Mouse (Mus musculus) Patski (cell line): ENCODE data around the gene Dgkz. TPM values are rescaled to one million over a fixed set of nuclear protein-coding genes. Genes with fewer than 3 reads are reported as not detected.

Source experiments
- ATAC-seq: fragments of 100-300 bp; one replicate; pipeline ENCODE4 v1.8.0; 2021
- CTCF ChIA-PET: fragments of 350-600 bp; sonication (Branson Sonifier 250); formaldehyde crosslinking; loops from one replicate; lab custom pipeline; 2022; ENCODE audit warnings: inconsistent platforms; lab: Charles Lee
- POLR2A ChIA-PET: fragments of 350-600 bp; sonication (Branson Sonifier 250); formaldehyde crosslinking; loops from one replicate; lab custom pipeline; 2022; ENCODE audit warnings: antibody characterized with exemption, inconsistent platforms; lab: Charles Lee
- DNase-seq: peaks from one replicate; pipeline ENCODE4 v3.0.0-alpha.2; 2011; ENCODE audit warnings: low read depth, low spot score
- H3K27me3 ChIP-seq: fragments of 371-371 bp; one replicate; pipeline ENCODE4 v1.5.1; 2021
- CTCF ChIP-seq: fragments of 100-300 bp; IDR thresholded peaks from one replicate; pipeline ENCODE4 v1.5.1; 2021
- in situ Hi-C: fragments of 300-500 bp; cut with MboI; formaldehyde crosslinking; loops from 3 replicates; pipeline ENCODE4 v1.11.1; 2018; ENCODE audit warnings: low pct_unique_long_range_greater_than_20kb, mixed read lengths
- polyA plus RNA-seq: library from polyadenylated mRNA; unstranded; gene quantifications from one replicate; pipeline ENCODE4 v1.2.3, GENCODE M21; 2021

Gene Dgkz
- polyA plus RNA-seq, 1 experiment from 2014 or later = 38.5 TPM

DNA sequence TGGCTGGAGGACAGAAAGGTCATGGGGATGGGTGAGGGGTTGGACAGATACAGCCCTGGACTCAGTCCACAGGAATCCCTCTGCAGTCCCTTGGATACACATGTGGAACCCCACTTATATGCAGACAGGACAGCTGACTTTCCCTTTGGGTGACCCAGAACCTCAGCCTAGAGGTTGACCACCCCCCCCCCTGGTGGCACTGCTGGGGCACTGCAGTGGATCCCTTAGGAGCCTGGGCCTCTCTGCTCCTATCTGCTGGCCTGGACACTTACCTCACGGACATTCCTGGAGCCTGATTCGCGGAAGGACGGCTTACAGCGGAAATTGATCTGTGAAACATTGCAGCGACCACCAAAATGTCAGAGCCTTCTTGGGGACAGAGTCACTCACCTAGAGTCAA is 33.3 kb downstream of the Dgkz start:
- H3K27me3 ChIP-seq = no peaks in the 10 kb centered on the region
- in situ Hi-C loops = no loop called here
- POLR2A ChIA-PET = no interaction called here
- ATAC-seq (no peak), DNase-seq (no peak)
- no peak for TF ChIP-seq CTCF
- CTCF ChIA-PET = interaction anchor here (0.9 to 5.0 kb wide), 5 partner anchors 9 to 41 kb away, joined by 3 to 63 read pairs (median 3); no protein-coding TSS in a partner anchor

DNA sequence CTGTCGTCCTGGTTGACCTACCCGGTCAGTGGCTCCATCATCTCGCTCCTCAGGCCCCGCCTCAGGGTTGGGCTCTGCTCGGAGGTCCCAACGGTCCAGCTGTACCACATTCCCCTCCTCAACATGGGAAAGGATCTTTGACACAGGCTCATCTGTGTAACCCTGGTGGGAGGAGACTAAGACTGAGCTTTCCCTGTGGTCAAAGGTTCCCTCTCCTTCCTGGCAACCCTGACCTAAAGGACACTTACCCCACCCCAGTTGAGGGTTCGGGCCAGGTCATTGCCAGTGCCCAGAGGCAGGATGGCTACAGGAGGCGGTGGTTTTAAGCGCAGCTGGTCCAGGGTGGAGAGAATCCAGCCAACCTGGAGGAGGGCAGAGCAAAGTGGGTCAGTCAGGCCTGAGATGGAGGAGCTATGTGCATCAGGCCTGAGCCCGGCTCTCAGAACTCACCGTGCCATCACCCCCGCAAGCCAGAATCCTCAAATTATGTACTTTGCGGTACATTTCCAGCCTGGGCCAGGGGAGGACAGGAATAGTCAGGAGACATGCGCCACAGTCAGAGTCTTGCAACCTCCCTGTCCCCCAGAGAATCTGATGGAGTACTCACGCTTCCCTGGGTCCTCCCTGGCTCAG is 36.2 kb downstream of the Dgkz start:
- no peaks in the 10 kb centered on the region for H3K27me3 ChIP-seq
- no peak for DNase-seq
- no peak for TF ChIP-seq CTCF
- in situ Hi-C loops = no loop called here
- no peak for ATAC-seq
- ChIA-PET CTCF (no interaction called here), POLR2A (no interaction called here)

DNA sequence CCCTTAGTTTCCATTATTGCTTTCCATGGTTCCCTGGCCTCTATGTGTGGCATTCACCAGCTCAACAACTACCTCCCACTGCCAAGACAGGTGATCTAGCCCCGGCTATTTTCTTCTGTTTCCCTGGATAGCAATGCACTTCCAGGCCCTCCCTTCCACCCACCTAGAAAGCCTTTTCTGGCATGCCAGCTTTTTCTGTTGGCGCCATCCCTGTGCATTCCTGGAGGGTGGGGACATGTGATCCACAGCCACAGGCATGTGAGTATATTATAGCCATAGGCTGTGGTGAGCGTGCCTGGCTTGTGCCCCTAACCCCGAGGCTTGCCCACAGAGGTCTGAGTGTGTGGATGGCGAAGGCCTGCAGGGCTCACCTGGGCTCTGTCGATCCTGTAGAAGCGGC is 39.5 kb downstream of the Dgkz start:
- ATAC-seq = no peak
- POLR2A ChIA-PET = no interaction called here

DNA sequence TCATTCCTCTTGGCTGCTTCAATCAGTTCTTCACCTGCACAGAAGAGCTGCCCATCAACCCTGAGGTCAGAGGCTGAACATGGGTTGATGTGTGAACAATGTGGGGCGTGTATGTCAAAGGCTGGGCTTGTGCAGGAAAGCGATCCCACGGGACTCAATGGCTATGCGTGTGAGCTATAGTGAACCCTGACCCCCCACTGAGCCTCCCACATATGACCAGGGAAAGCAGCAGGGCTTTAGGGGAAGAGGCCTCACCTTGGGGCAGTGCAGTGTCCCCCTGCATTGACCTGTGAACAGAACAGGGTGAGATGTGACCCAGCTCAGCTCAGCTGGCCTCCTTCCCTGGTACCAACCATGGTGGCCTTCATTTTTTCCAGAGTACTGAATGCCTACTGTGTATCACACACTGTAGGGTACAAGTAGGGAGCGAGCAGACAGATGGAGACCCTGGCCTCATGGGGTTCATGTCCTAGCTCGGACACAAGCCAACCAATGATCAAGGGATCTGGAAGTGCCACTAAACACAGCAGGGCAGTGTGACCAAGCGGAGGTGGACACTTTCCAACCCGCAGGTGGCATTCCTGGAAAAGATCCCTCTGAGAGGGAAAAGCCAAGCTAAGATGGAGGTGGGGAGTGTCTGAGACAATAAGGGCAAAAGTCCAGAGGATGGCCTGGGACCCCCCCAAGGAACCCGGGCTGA is 40.7 kb downstream of the Dgkz start:
- in situ Hi-C loops = no loop called here
- ATAC-seq (no peak), DNase-seq (no peak)
- H3K27me3 ChIP-seq = no peaks in the 10 kb centered on the region
- POLR2A ChIA-PET = no interaction called here
- TF ChIP-seq CTCF = no peak
- CTCF ChIA-PET = interaction anchor here (1.2 kb wide), 1 partner anchor 10 kb away, joined by 4 read pairs; the partner anchor contains the start of gene Gm9821

More for the DNA sequence above, 39.5 kb downstream of the Dgkz start:
- H3K27me3 ChIP-seq = no peaks in the 10 kb centered on the region
- CTCF ChIA-PET = interaction anchor here (1.7 kb wide), 1 partner anchor 11 kb away, joined by 4 read pairs; no protein-coding TSS in a partner anchor
- no peak for DNase-seq
- in situ Hi-C loops = no loop called here
- no peak for TF ChIP-seq CTCF

DNA sequence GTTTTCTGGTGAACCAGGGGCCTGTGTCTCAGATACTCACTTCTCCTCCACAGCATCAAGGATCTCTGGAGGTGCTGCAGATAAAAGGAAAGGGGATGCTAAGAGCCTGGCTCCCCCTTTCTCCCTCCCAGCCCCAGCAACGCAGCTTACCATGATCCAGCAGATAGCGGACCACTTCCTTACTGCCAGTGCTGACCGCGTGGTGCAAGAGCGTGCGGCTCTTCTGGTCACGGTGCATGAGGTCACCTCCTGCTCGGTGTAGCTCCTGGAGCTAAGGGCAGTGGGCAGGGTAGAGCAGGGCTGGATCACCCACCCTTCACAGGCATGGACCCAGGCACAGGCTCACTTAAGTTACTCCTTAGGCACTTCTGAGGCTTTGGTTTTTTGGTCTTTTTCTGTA is 41.6 kb downstream of the Dgkz start:
- ATAC-seq = no peak
- H3K27me3 ChIP-seq = no peaks in the 10 kb centered on the region
- POLR2A ChIA-PET = no interaction called here
- no peak for DNase-seq
- TF ChIP-seq CTCF = no peak
- in situ Hi-C loops = no loop called here
- CTCF ChIA-PET = no interaction called here

DNA sequence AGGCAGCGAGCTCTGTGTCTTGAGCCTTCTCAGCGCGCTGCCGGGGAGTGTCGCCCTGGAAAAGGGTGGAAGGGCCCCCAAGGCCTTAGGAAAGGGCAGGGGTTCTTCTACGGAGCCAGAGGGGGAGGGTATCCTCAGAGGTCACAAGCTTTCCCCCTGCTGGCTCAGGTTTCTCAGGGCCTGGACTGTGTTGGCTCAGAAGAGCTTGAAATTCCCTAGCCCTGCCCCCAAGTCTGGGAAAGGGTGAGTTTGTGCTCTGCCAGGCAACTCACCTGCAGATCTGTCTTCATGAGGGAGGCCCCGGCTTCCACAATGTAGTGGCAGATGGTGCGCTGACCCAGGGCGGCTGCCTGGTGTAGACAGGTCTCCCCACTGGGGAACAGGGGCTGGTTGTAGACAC is 42.2 kb downstream of the Dgkz start:
- CTCF ChIA-PET = interaction anchor here (1.1 kb wide), 1 partner anchor 9 kb away, joined by 4 read pairs; no protein-coding TSS in a partner anchor
- in situ Hi-C loops = no loop called here

DNA sequence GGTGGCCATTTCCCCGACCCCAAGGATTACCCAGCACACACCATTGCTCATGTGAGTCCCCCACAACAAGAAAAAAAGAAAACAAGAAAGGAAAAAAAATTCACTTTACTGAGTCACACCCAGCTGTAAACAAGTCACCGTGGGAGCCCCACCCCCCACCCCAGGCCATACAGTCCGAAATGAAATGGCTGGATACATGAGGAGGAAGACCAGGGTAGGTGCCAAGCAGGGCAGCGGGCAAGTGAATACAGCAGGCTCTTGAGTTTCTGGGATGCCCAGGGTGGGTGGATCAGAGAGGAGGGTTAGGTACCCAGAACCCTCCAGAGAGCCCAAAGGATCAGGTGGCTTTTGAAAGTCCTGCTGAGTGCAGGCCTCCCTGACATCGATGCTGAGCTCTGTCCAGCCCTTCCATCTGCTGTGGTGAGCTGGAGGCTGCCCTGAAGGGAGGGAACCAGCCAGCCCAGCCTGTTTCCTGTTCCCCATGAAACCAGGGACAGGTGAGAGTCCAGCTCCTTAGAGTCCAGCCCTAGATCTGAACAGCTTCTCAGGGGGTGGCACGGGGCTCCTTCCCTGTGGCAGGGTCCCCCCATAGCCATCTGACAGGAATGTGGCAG is 42.8 kb downstream of the Dgkz start:
- no peaks in the 10 kb centered on the region for H3K27me3 ChIP-seq
- no peak for ATAC-seq
- no peak for DNase-seq
- in situ Hi-C loops = no loop called here
- no peak for TF ChIP-seq CTCF
- ChIA-PET CTCF (interaction anchor here (1.1 kb wide), 1 partner anchor 10 kb away, joined by 4 read pairs; no protein-coding TSS in a partner anchor), POLR2A (interaction anchor here (0.7 to 1.2 kb wide), 3 partner anchors 10 to 45 kb away, joined by 3 to 6 read pairs (median 3); no protein-coding TSS in a partner anchor)

More for the DNA sequence above, 42.2 kb downstream of the Dgkz start:
- TF ChIP-seq CTCF = no peak
- no peaks in the 10 kb centered on the region for H3K27me3 ChIP-seq
- ATAC-seq = no peak
- no peak for DNase-seq
- POLR2A ChIA-PET = interaction anchor here (0.9 to 1.2 kb wide), 2 partner anchors 10 to 46 kb away, joined by 3 read pairs; no protein-coding TSS in a partner anchor

DNA sequence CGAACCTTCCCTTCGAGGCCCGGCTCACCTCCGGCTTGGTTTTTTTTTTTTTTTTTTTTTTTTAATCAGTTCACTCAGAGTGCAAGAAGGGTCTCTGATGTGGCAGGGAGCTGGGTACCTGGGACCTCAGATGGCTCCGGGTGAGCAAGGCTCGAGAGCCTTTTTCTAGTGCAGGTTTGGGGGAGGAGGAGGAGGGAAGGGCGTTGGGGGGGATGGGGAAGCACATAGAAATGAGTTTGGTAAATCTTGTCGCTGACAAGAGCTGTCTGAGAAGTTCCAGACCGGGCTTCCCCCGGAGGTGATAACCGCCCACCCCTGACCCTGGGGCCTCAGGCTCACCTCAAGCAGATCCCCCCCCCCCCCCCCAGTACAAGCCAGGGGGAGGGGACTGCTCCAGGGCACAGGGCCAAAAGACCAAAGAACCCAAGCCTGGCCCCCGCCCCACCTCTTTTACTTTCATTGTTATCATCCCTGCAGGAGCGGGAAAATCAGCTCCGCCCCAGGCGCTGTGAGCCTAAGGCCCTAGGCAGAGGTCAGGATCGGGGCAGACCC is 43.4 kb downstream of the Dgkz start, which contains the start of gene Mdk:
TSS of gene Mdk (minus strand) at position 138 of the 552 bp plus-strand sequence.
- ATAC-seq = no peak
- ChIA-PET CTCF (interaction anchor here (1.1 kb wide), 1 partner anchor 11 kb away, joined by 4 read pairs; no protein-coding TSS in a partner anchor), POLR2A (interaction anchor here (0.7 to 1.2 kb wide), 2 partner anchors 11 to 30 kb away, joined by 3 to 6 read pairs; no protein-coding TSS in a partner anchor)
- no peak for TF ChIP-seq CTCF
- no peaks in the 10 kb centered on the region for H3K27me3 ChIP-seq
- DNase-seq = no peak
- in situ Hi-C loops = no loop called here

DNA sequence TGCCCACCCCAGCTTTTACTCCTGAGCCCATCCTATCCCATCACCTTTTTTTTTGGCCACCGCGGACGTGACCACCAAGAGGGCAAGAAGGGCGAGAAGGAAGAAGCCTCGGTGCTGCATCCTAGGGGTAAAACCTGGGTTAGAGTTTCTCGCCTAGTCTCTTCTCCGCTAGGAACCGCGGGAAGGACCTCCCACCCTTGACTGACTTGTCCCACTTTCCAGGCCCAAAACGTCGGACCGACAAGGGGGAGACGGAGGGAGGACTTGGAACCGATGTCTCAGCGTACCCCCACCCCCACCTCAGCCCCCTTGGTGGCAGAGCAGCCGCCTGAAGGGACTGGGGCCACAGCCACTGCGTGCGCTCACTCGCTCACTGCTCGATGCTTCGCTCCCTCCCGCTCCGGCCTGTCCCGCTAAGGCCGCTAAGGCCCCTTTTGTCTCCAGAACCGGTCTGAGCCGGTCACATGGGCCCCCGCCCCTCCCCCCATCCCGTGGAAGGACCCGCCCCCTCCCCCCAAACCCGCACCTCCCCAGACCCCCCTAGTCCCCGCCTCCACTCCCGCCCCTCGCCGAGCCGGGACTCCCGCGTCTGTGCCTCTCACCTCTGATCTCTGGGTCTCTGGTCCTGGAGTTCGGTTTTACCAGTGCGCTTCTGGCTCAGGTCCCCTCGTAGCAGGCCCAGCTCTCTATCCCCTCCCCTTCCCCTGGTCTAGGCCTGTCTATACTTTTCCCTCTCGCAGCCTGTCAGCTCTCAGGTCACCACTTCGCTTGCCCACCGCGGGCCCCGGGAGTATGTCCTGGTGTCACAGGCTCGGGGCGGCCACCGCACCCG is 44.1 kb downstream of the Dgkz start:
- CTCF ChIA-PET = no interaction called here
- H3K27me3 ChIP-seq = no peaks in the 10 kb centered on the region
- no peak for DNase-seq
- POLR2A ChIA-PET = interaction anchor here (0.7 kb wide), 1 partner anchor 31 kb away, joined by 6 read pairs; no protein-coding TSS in a partner anchor
- no peak for ATAC-seq
- in situ Hi-C loops = no loop called here
- TF ChIP-seq CTCF = no peak
